Mouse (Mus musculus): ENCODE results near the gene Lrrc1. TPM values are rescaled to one million over a fixed set of nuclear protein-coding genes. Genes with fewer than 3 reads are reported as not detected.

Gene Lrrc1
- polyA plus RNA-seq, 1 experiment, result 106 TPM

DNA sequence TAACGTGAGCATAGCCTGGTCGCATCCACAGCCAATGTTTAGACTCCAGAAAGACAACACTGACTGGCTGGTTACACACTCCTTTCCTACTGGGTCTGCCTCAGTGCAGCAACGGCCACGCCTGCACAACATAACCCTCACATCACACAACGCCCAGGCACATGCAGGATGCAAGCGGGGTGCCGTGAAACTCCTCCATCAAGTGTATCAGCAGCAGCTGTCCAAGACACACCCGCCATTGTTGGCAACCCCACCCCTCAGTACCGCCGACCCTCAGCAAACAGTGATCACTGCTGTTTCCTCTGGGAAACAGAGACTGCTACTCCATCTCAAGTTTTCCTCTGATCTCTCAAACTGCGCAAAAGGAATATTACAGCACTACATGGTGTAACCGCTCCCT, 58.8 kb downstream of the Lrrc1 start:
- Histone ChIP-seq H3K36me3 (ENCODE audit: control insufficient read depth, insufficient read depth, low read length) (no peaks in the 10 kb centered on the region), H3K27ac (ENCODE audit: control insufficient read depth, insufficient read depth, low read depth, low read length) (no peak overlapping the region), H3K27me3 (ENCODE audit: control insufficient read depth, insufficient read depth, low read length) (no peaks in the 10 kb centered on the region), H3K4me1 (ENCODE audit: control insufficient read depth, insufficient read depth, low read length) (peaks cover 3% of the 10 kb centered on the region), H3K4me3 (ENCODE audit: control insufficient read depth, low read depth, low read length) (no peak overlapping the region)
- no peak for TF ChIP-seq CTCF (IDR thresholded peaks at IDR 0.05; ENCODE audit: control insufficient read depth, insufficient read depth, insufficient replicate concordance, low read depth, low read length)
- no peak for TF ChIP-seq POLR2A (IDR thresholded peaks at IDR 0.05; ENCODE audit: control insufficient read depth, low read depth, low read length)

- no peaks in the 10 kb centered on the region for H3K36me3 ChIP-seq (ENCODE audit: control insufficient read depth, insufficient read depth, low read length)
- no peaks in the 10 kb centered on the region; the same call in 1 of the 2 replicates for H3K4me1 ChIP-seq (ENCODE audit: control insufficient read depth, insufficient read depth, low read length)
- no peak overlapping the region for H3K27ac ChIP-seq (ENCODE audit: control insufficient read depth, insufficient read depth, low read depth, low read length)
- H3K27me3 ChIP-seq (ENCODE audit: control insufficient read depth, insufficient read depth, low read length), result no peaks in the 10 kb centered on the region
- H3K4me3 ChIP-seq (ENCODE audit: control insufficient read depth, low read depth, low read length), result no peak overlapping the region
- no peak for TF ChIP-seq POLR2A (IDR thresholded peaks at IDR 0.05; ENCODE audit: control insufficient read depth, low read depth, low read length)
- no peak for TF ChIP-seq CTCF (IDR thresholded peaks at IDR 0.05; ENCODE audit: control insufficient read depth, insufficient read depth, insufficient replicate concordance, low read depth, low read length)
Observed at GRCm38 (mm10) chr9:77484751-77485150, 59.9 kb downstream of the Lrrc1 start.

GRCm38 (mm10) chr9:77483559-77483958, 61.1 kb downstream of the Lrrc1 start:
- Histone ChIP-seq H3K4me1 (ENCODE audit: control insufficient read depth, insufficient read depth, low read length) (no peaks in the 10 kb centered on the region; the same call in 1 of the 2 replicates), H3K4me3 (ENCODE audit: control insufficient read depth, low read depth, low read length) (no peak overlapping the region), H3K27ac (ENCODE audit: control insufficient read depth, insufficient read depth, low read depth, low read length) (no peak overlapping the region), H3K36me3 (ENCODE audit: control insufficient read depth, insufficient read depth, low read length) (no peaks in the 10 kb centered on the region), H3K27me3 (ENCODE audit: control insufficient read depth, insufficient read depth, low read length) (no peaks in the 10 kb centered on the region)
- TF ChIP-seq CTCF (IDR thresholded peaks at IDR 0.05; ENCODE audit: control insufficient read depth, insufficient read depth, insufficient replicate concordance, low read depth, low read length) (no peak), POLR2A (IDR thresholded peaks at IDR 0.05; ENCODE audit: control insufficient read depth, low read depth, low read length) (no peak)

DNA sequence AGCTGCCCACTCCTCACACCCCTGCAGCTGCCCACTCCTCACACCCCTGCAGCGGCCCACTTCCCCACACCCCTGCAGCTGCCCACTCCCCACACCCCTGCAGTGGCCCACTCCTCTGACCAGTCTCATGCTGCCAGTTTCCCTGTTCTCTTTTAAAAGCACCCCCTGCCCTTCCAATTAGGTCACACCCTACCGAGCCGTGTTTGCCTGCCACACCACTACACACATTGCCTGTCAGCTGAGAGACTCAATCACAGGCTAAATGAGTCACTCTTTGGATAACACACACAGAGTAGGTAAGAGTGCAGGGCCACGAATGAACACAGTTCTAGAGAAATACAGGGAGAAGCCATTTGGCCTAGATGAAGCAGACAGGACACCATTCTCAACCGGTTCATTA, 62.4 kb downstream of the Lrrc1 start:
- H3K36me3 ChIP-seq (ENCODE audit: control insufficient read depth, insufficient read depth, low read length), result no peaks in the 10 kb centered on the region
- no peaks in the 10 kb centered on the region for H3K27me3 ChIP-seq (ENCODE audit: control insufficient read depth, insufficient read depth, low read length)
- H3K4me1 ChIP-seq (ENCODE audit: control insufficient read depth, insufficient read depth, low read length), result no peaks in the 10 kb centered on the region; the same call in none of the 2 replicates
- H3K4me3 ChIP-seq (ENCODE audit: control insufficient read depth, low read depth, low read length), result no peak overlapping the region
- no peak overlapping the region for H3K27ac ChIP-seq (ENCODE audit: control insufficient read depth, insufficient read depth, low read depth, low read length)
- TF ChIP-seq POLR2A (IDR thresholded peaks at IDR 0.05; ENCODE audit: control insufficient read depth, low read depth, low read length), result no peak
- no peak for TF ChIP-seq CTCF (IDR thresholded peaks at IDR 0.05; ENCODE audit: control insufficient read depth, insufficient read depth, insufficient replicate concordance, low read depth, low read length)

GRCm38 (mm10) chr9:77481380-77481779, 63.3 kb downstream of the Lrrc1 start:
- TF ChIP-seq POLR2A (IDR thresholded peaks at IDR 0.05; ENCODE audit: control insufficient read depth, low read depth, low read length) (no peak), CTCF (IDR thresholded peaks at IDR 0.05; ENCODE audit: control insufficient read depth, insufficient read depth, insufficient replicate concordance, low read depth, low read length) (no peak)
- peak overlapping the region; percentile 43 for H3K27ac ChIP-seq (ENCODE audit: control insufficient read depth, insufficient read depth, low read depth, low read length)
- no peaks in the 10 kb centered on the region; the same call in none of the 2 replicates for H3K4me1 ChIP-seq (ENCODE audit: control insufficient read depth, insufficient read depth, low read length)
- H3K27me3 ChIP-seq (ENCODE audit: control insufficient read depth, insufficient read depth, low read length), result no peaks in the 10 kb centered on the region
- H3K36me3 ChIP-seq (ENCODE audit: control insufficient read depth, insufficient read depth, low read length), result no peaks in the 10 kb centered on the region
- no peak overlapping the region for H3K4me3 ChIP-seq (ENCODE audit: control insufficient read depth, low read depth, low read length)

DNA sequence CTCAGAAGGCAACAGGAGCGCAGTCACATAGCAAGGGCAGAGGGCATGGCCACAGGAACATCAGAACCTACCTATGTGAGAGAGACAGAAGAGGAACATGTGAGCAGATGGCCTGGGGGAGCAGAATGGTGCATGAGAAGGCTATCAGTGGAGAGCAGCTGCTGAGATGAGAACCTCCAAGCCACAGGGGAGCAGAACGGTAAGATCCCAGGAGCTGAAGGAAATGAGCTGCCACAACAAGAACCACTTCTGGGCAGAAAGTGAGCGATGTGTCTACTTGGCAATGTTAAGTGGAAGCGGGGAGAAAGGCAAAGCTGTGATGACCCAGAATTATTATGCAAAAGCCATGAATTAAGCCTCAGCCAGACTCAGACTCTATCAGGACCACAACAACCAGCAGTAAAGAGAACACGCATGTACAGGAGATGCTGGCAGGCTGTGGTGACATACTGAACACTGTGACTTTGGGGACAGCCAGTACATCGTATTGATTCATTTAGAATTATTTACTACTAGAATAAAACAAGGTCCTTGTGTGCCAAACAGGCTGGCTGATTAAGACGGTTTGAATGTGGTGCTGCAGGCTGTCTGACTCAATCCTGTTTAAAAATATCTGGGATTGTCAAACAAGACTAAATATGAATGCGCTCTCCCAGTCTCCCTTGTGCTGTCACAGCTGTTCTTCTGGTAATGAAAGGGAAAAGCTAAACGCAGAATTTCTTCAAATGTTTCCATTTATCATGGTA, 63.9 kb downstream of the Lrrc1 start:
- no peaks in the 10 kb centered on the region; the same call in none of the 2 replicates for H3K4me1 ChIP-seq (ENCODE audit: control insufficient read depth, insufficient read depth, low read length)
- no peaks in the 10 kb centered on the region for H3K27me3 ChIP-seq (ENCODE audit: control insufficient read depth, insufficient read depth, low read length)
- H3K36me3 ChIP-seq (ENCODE audit: control insufficient read depth, insufficient read depth, low read length), result no peaks in the 10 kb centered on the region
- TF ChIP-seq POLR2A (IDR thresholded peaks at IDR 0.05; ENCODE audit: control insufficient read depth, low read depth, low read length) (no peak), CTCF (IDR thresholded peaks at IDR 0.05; ENCODE audit: control insufficient read depth, insufficient read depth, insufficient replicate concordance, low read depth, low read length) (no peak)
- H3K27ac ChIP-seq (ENCODE audit: control insufficient read depth, insufficient read depth, low read depth, low read length), result peak overlapping the region; percentile 76
- no peak overlapping the region for H3K4me3 ChIP-seq (ENCODE audit: control insufficient read depth, low read depth, low read length)

DNA sequence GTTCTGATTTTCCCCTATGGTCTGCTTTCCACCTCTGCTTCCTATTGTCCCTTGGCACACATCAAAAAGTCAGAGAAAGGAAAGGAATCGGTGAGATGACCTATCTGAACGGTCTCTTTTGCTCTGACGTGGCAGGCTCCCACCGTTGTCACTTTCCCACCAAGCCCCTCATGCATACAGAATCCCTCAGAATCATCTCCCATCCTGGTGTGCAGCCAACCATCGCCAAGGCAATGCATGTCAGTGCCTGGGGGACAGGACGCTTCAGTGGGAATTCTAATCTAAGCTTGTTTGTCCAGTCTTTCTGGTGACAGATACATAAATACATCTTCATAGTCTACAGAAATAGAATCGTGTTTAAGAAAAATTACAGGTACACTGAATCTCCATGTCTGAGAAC, 64.7 kb downstream of the Lrrc1 start:
- Histone ChIP-seq H3K4me1 (ENCODE audit: control insufficient read depth, insufficient read depth, low read length) (no peaks in the 10 kb centered on the region; the same call in none of the 2 replicates), H3K27ac (ENCODE audit: control insufficient read depth, insufficient read depth, low read depth, low read length) (no peak overlapping the region)

More for the DNA sequence above, 64.7 kb downstream of the Lrrc1 start:
- H3K4me3 ChIP-seq (ENCODE audit: control insufficient read depth, low read depth, low read length), result no peak overlapping the region
- H3K36me3 ChIP-seq (ENCODE audit: control insufficient read depth, insufficient read depth, low read length), result no peaks in the 10 kb centered on the region
- no peaks in the 10 kb centered on the region for H3K27me3 ChIP-seq (ENCODE audit: control insufficient read depth, insufficient read depth, low read length)
- TF ChIP-seq CTCF (IDR thresholded peaks at IDR 0.05; ENCODE audit: control insufficient read depth, insufficient read depth, insufficient replicate concordance, low read depth, low read length), result no peak
- TF ChIP-seq POLR2A (IDR thresholded peaks at IDR 0.05; ENCODE audit: control insufficient read depth, low read depth, low read length), result no peak
